Mouse (Mus musculus) kidney, adult 2 months (tissue): ENCODE results near the gene Prrxl1. TPM values are rescaled to one million over a fixed set of nuclear protein-coding genes. Genes with fewer than 3 reads are reported as not detected.

Source experiments
- DNase-seq: peaks from one replicate; pipeline ENCODE4 v3.0.0; 2021
- H3K27ac ChIP-seq: fragments of 200-500 bp; 2 replicates; pipeline ENCODE4 v1.5.1; 2012; ENCODE audit warnings: low read depth, low read length, control low read depth, inconsistent platforms; ENCODE audit not compliant: insufficient read depth
- H3K27me3 ChIP-seq: fragments of 200-500 bp; replicated peaks from 2 replicates; pipeline ENCODE4 v1.6.1; 2012; ENCODE audit warnings: mild to moderate bottlenecking, moderate library complexity, low read length, inconsistent platforms; ENCODE audit not compliant: control insufficient read depth, insufficient read depth
- H3K36me3 ChIP-seq: fragments of 200-500 bp; 2 replicates; pipeline ENCODE4 v1.6.1; 2012; ENCODE audit warnings: mild to moderate bottlenecking, moderate library complexity, low read length, inconsistent platforms; ENCODE audit not compliant: control insufficient read depth, insufficient read depth
- H3K4me1 ChIP-seq: fragments of 200-500 bp; 2 replicates; pipeline ENCODE4 v1.6.1; 2011; ENCODE audit warnings: low read length; ENCODE audit not compliant: control insufficient read depth, insufficient read depth
- H3K4me3 ChIP-seq: fragments of 200-500 bp; 2 replicates; pipeline ENCODE4 v1.5.1; 2011; ENCODE audit warnings: mild to moderate bottlenecking, low read depth, low read length, control low read depth; ENCODE audit not compliant: insufficient read depth
- CTCF ChIP-seq: fragments of 200-500 bp; conservative IDR thresholded peaks from 2 replicates; pipeline ENCODE4 v1.5.1; 2011; ENCODE audit warnings: low read depth, mild to moderate bottlenecking, control low read depth, low read length, moderate library complexity, mixed read lengths; ENCODE audit not compliant: insufficient read depth, insufficient read length
- POLR2A ChIP-seq: fragments of 200-500 bp; IDR thresholded peaks from one replicate; pipeline ENCODE4 v1.6.1; 2011; ENCODE audit warnings: low read depth, low read length, control low read depth
- WGBS: fragments of 180-500 bp; shearing (Covaris S2); methylation state at CpG from one replicate; pipeline ENCODE4 v1.1.7; 2018; 5-methylcytosine and 5-hydroxymethylcytosine counted together
- polyA plus RNA-seq: library from polyadenylated mRNA; depleted of rRNA; stranded (reverse); fragments of >200 nt; gene quantifications from 2 replicates; pipeline ENCODE4 v1.2.3, GENCODE M21; 2012

Prrxl1 gene
- polyA plus RNA-seq, 1 experiment = not detected

DNA sequence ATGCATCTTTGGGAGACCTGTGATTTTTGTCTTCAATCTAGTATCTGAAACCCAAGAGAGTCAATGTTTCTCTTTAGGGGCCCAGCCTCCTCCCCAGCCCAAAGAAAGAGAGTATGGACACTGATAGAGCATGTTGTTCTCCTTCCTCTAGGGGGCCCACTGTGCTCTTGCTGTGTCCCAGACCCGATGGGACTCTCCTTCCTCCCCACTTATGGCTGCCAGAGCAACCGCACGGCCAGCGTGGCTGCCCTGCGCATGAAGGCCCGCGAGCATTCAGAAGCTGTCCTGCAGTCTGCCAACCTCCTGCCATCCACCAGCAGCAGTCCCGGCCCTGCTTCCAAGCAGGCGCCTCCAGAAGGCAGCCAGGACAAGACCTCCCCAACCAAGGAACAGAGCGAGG is 29.4 kb downstream of the Prrxl1 start:
- H3K4me3 ChIP-seq = no peak overlapping the region
- TF ChIP-seq CTCF (no peak), POLR2A (no peak)
- H3K36me3 ChIP-seq = no peaks in the 10 kb centered on the region
- no peak for DNase-seq
- H3K27ac ChIP-seq = no peak overlapping the region
- WGBS = 58% methylated on average over 10 of the region's 10 CpGs
- no peaks in the 10 kb centered on the region for H3K27me3 ChIP-seq
- no peaks in the 10 kb centered on the region for H3K4me1 ChIP-seq

DNA sequence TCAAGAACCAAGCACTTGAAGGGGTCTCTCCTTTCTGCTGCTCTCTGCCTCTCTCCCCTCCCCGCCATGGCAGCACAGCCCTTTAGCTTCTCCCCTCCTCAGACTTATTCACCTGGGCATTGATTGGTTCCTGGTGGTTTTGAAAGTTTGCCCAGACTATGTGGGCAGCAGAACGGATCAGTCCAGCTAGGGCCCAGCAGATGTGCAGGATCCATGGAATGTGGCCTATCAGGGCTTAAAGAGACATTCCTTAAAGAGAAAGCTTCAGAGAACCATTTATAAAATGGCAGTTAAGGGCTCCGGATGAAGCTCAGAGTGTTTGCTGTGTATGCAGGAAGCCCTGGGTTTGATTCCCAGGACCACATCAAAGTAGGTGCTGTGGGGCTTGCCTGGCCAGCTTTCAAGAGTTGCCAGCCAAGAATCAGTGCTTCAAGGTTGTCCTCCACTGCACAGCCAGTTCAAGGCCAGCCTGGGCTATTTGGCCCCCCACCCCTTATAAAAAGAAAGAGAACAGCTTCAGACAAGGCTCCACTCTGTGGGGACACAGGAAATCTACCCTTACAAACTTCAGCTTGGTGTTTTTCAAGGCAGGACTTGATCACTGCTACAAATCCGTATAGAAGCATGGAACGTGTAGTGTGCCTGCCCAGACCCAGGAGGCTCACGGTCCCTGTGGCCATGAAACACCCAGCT is 33.8 kb downstream of the Prrxl1 start:
- TF ChIP-seq CTCF (no peak), POLR2A (no peak)
- 77% methylated on average over 6 of the region's 6 CpGs for WGBS
- Histone ChIP-seq H3K27me3 (no peaks in the 10 kb centered on the region), H3K36me3 (no peaks in the 10 kb centered on the region), H3K27ac (no peak overlapping the region), H3K4me1 (no peaks in the 10 kb centered on the region), H3K4me3 (no peak overlapping the region)
- no peak for DNase-seq

DNA sequence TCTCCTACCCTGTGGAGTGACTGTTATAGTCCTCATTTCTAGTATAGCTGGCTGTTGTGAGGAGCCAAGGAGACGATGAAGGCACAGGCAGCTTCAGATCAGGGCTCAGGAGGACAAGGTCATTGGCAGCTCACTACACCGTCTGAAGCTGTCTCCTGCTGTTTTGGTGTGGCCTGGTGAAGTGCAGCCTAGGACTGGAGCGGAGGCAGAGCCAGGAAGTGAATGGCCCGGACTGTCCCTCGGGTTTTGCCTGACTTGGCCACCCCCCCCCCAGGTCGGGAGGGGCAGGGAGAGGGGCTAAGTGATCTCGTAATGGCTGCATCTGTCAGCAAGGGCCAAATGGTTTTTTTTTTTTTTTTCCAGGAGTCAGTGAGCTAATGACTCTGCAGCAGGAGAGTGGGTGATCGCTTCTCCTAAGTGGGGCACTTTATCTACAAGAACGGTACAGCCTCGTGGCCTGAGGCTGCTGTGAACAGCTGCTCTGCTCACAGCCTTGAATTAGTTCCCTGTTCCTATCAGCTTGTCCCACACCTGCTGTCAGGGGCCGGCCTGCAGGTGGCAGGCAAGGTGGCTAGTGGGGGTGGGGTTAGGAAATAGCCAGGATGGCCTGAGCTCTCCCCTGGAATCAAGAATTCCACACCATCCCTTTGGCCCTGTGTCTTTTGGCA is 34.9 kb downstream of the Prrxl1 start:
- no peak for TF ChIP-seq POLR2A
- no peak for TF ChIP-seq CTCF
- 18% methylated on average over 11 of the region's 11 CpGs for WGBS
- Histone ChIP-seq H3K27ac (no peak overlapping the region), H3K36me3 (no peaks in the 10 kb centered on the region), H3K4me1 (no peaks in the 10 kb centered on the region), H3K4me3 (no peak overlapping the region), H3K27me3 (no peaks in the 10 kb centered on the region)
- DNase-seq = no peak

DNA sequence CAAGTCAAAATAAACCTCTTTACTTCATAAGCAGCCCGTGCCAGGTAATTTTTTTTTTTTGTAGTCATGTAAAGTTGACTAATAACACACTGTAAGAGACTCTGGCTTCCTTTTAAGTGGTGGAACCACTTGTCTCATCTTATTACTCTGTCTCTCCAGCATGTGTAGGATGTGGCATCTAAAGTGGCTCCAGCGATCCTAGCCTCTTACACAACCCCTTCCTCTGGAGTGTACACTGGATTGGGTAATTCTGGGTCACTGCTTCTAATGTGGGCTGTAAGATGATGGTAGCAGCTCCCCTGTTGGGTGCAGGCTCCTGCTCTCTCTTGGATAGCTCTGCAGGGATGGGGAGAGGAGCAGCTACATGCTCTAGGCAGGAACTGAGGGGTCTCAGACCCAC is 39.3 kb downstream of the Prrxl1 start:
- 89% methylated on average over 2 of the region's 2 CpGs for WGBS

DNA sequence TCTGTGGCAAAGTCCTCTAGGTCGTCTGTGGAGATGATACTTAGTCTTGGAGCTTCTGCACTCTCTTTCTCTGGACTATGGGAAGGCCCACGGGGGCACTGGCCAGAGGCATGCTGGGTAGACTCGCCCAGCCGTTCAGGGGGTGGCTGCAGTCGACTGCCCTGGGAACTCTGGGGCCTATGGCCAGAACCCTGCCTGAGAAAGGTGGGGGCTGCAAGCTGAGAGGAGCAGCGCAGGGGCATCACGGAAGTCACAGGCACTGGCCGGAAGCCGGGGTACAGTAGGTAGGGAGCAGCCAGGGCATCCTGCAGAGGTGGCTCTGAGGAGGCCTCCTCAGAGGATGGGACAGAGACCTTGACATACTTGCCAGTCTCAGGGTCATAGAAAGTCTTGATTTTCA is 60.6 kb downstream of the Prrxl1 start:
- Histone ChIP-seq H3K27me3 (no peaks in the 10 kb centered on the region), H3K36me3 (no peaks in the 10 kb centered on the region), H3K4me1 (no peaks in the 10 kb centered on the region), H3K27ac (no peak overlapping the region), H3K4me3 (no peak overlapping the region)
- no peak for DNase-seq
- TF ChIP-seq CTCF (no peak), POLR2A (no peak)
- WGBS = 70% methylated on average over 9 of the region's 9 CpGs

More for the DNA sequence above, 39.3 kb downstream of the Prrxl1 start:
- no peaks in the 10 kb centered on the region for H3K36me3 ChIP-seq
- no peak overlapping the region for H3K27ac ChIP-seq
- DNase-seq = no peak
- H3K4me1 ChIP-seq = no peaks in the 10 kb centered on the region
- TF ChIP-seq CTCF (no peak), POLR2A (no peak)
- no peak overlapping the region for H3K4me3 ChIP-seq
- H3K27me3 ChIP-seq = no peaks in the 10 kb centered on the region

DNA sequence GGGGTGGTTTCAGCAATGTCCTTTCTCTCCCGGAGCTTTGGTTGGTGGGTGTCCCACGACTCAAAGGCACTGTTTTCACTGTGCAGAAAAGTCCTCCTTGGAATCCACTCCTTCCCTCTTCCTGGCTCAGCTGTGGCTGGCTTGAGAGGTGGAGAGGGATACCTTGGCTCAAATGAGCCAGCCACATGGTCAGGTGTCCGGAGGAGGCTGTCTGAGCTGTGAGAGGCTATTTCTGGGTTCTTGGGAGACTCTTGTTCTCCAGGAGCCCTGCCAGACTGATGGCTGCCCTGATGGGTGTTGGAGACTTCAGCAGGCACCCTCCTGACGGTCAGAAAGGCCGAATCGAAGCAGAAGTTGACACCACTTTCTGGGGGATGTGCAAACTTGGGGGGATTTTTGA is 63.9 kb downstream of the Prrxl1 start:
- H3K36me3 ChIP-seq = no peaks in the 10 kb centered on the region
- no peaks in the 10 kb centered on the region for H3K27me3 ChIP-seq
- TF ChIP-seq CTCF (no peak), POLR2A (no peak)
- no peaks in the 10 kb centered on the region for H3K4me1 ChIP-seq
- WGBS = 83% methylated on average over 6 of the region's 6 CpGs
- H3K4me3 ChIP-seq = no peak overlapping the region
- no peak overlapping the region for H3K27ac ChIP-seq
- DNase-seq = no peak

DNA sequence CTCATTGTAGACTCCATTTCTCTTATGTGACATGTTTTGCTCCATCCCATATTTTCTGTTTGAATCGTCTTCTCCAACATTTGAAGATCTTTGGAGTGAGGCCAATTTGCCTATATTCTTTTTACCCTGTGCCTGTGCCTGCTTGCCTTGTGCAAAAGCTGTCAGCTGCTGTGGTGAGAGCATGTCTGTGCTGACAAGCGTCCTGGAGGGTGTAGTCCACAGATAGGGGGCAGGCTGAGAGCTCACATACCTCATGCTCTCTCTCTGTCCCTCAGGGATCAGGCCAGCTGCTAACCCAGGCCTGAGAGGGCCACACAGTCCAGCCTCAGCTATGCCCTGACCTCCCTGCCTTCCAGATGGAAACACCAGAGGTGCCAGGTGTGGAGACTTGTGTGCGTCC is 74.0 kb downstream of the Prrxl1 start:
- Histone ChIP-seq H3K4me1 (no peaks in the 10 kb centered on the region), H3K27ac (no peak overlapping the region), H3K4me3 (no peak overlapping the region), H3K27me3 (no peaks in the 10 kb centered on the region), H3K36me3 (no peaks in the 10 kb centered on the region)
- TF ChIP-seq POLR2A (no peak), CTCF (no peak)
- 61% methylated on average over 3 of the region's 3 CpGs for WGBS
- no peak for DNase-seq
